Mouse (Mus musculus) MEL (cell line): ENCODE data around the gene Katnb1.

Experiments
- CHD1 ChIP-seq: IDR thresholded peaks from 2 replicates; pipeline ENCODE4 v1.6.1; 2012; ENCODE audit warnings: low read depth, mild to moderate bottlenecking, inconsistent platforms, low read length, improper control_type of control experiment
- CTCF ChIP-seq, 3 experiments: IDR thresholded peaks in 2 of 3; conservative IDR thresholded peaks in 1 of 3; 2 replicates each; pipeline ENCODE4 v1.5.1; 2011 to 2012; ENCODE audit warnings: low read length in 3 of 3, low read depth in 2 of 3, mild to moderate bottlenecking in 2 of 3, improper control_type of control experiment in 1 of 3, inconsistent platforms in 1 of 3, mixed read lengths in 1 of 3, moderate library complexity in 1 of 3; ENCODE audit not compliant: control insufficient read depth in 1 of 3, insufficient read depth in 1 of 3, poor library complexity in 1 of 3, severe bottlenecking in 1 of 3
- EP300 ChIP-seq, 2 experiments: IDR thresholded peaks; 2 replicates each; pipeline ENCODE4 v1.6.1; 2011; ENCODE audit warnings: improper control_type of control experiment in 2 of 2, low read length in 2 of 2, low read depth in 1 of 2, mild to moderate bottlenecking in 1 of 2
- GATA1 ChIP-seq: IDR thresholded peaks from 2 replicates; pipeline ENCODE4 v1.6.1; 2011; ENCODE audit warnings: low read depth, low read length, improper control_type of control experiment
- MAFK ChIP-seq: IDR thresholded peaks from 2 replicates; pipeline ENCODE4 v1.6.1; 2011; ENCODE audit warnings: low read depth, mild to moderate bottlenecking, low read length, improper control_type of control experiment, borderline replicate concordance
- MAX ChIP-seq: IDR thresholded peaks from 2 replicates; pipeline ENCODE4 v1.6.1; 2011; ENCODE audit warnings: low read length, improper control_type of control experiment
- NELFE ChIP-seq: IDR thresholded peaks from 2 replicates; pipeline ENCODE4 v1.6.1; 2011; ENCODE audit warnings: low read depth, low read length, improper control_type of control experiment
- POLR2A ChIP-seq, 2 experiments: IDR thresholded peaks; 2 replicates each; pipeline ENCODE4 v1.6.1; 2011 to 2012; ENCODE audit warnings: low read length in 2 of 2, mild to moderate bottlenecking in 2 of 2, control low read depth in 1 of 2, improper control_type of control experiment in 1 of 2, low read depth in 1 of 2, moderate library complexity in 1 of 2; ENCODE audit not compliant: control insufficient read depth in 1 of 2, insufficient read depth in 1 of 2, poor library complexity in 1 of 2
- USF1 ChIP-seq: IDR thresholded peaks from 2 replicates; pipeline ENCODE4 v1.6.1; 2014; ENCODE audit warnings: low read depth, mild to moderate bottlenecking, inconsistent platforms, low read length, improper control_type of control experiment, moderate library complexity
- ZC3H11A ChIP-seq: IDR thresholded peaks from 2 replicates; pipeline ENCODE4 v1.6.1; 2012; ENCODE audit warnings: low read depth, mild to moderate bottlenecking, inconsistent platforms, low read length, improper control_type of control experiment

- TF ChIP-seq CTCF (IDR thresholded peaks at IDR 0.05 in 2 of 3, conservative IDR thresholded peaks at IDR 0.05 in 1 of 3; ENCODE audit: control insufficient read depth in 1 of 3, insufficient read depth in 1 of 3, low read depth in 2 of 3, low read length in 3 of 3, poor library complexity in 1 of 3, severe bottlenecking in 1 of 3) (no peak), GATA1 (no peak), ZC3H11A (no peak), POLR2A (IDR thresholded peaks at IDR 0.05; ENCODE audit: control insufficient read depth in 1 of 2, insufficient read depth in 1 of 2, low read depth in 1 of 2, low read length in 2 of 2, poor library complexity in 1 of 2) (no peak), MAX (no peak), USF1 (no peak), NELFE (no peak), CHD1 (no peak), EP300 (IDR thresholded peaks at IDR 0.05; ENCODE audit: low read depth in 1 of 2, low read length in 2 of 2) (no peak), MAFK (no peak)
Observed at GRCm38 (mm10) chr8:95078055-95078454, 2.9 kb upstream of the Katnb1 start.
